Comparison of ENCODE assay signal across 11 mouse cellular contexts in the genomic region with DNA sequence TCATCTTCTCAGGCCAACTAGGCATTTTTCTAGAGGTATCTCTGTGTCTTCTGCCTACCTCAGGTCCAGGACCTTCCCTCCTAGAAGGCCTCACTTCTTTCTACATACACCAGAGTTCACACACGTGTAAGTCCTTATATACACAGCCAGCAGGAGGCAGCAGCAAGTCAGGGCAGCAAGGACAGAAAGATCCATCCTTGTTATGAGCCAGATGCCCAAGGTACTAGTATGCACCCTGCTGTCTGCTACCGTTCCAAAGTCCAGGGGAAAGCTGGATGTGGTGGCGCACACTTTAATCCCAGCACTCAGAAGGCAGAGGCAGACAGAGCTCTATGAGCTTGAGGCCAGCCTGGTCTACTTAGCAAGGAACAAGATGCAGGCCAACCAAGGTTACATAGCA. TPM values are rescaled to one million over a fixed set of nuclear protein-coding genes. Genes with fewer than 3 reads are reported as not detected.
DNase-seq lines count a peak whose midpoint lies in the region; TF ChIP-seq lines count a peak whose summit lies in the region.
"Had no signal": no experiment of that assay in that cellular context is flagged by ENCODE, and none has a peak within 500 bp of the region (broad histone marks: within the 10 kb centered on the region; RNA-seq: fewer than 3 reads in every experiment).

No protein-coding gene starts in this region.

- no peak overlapping the region for H3K27ac ChIP-seq in layer of hippocampus, adult 2 months
- H3K27ac ChIP-seq: heart, embryonic 13.5 days; limb, embryonic 13.5 days had no signal

- no peak for DNase-seq in layer of hippocampus, adult 2 months (ENCODE audit: low spot score in 2 of 2)
- DNase-seq in layer of hippocampus, postnatal 25 days (ENCODE audit: extremely low spot score in 1 of 2, low spot score in 1 of 2), result no peak
- peak; percentile 78 for DNase-seq in ES-CJ7 (ENCODE audit: low read depth, low spot score)
- peak; percentile 37 for DNase-seq in kidney, postnatal 10 days
- peak; percentile 31 to 77 for DNase-seq in spleen, postnatal 10 days (ENCODE audit: low spot score in 2 of 2)
- no peak for DNase-seq in ovary, postnatal 36 days (ENCODE audit: low spot score)
- DNase-seq in urinary bladder, postnatal 10 days (ENCODE audit: low spot score), result no peak
- DNase-seq in right cerebral cortex, postnatal 14 days, result no peak
- DNase-seq: cerebellum, adult 11-12 months had no signal

- peak; percentile 56 for TF ChIP-seq CTCF in layer of hippocampus, adult 2 months (conservative IDR thresholded peaks at IDR 0.05)

- no peak overlapping the region for H3K4me3 ChIP-seq in layer of hippocampus, adult 2 months
- H3K4me3 ChIP-seq: heart, embryonic 13.5 days; limb, embryonic 13.5 days had no signal

RNA-seq across cellular contexts. Expression of gene Commd7, which starts 26.2 kb away (rescaled TPM):
- total RNA-seq in layer of hippocampus, adult 2 months (2021), result 10 to 100 TPM; 25.2 to 31.0 TPM
- total RNA-seq in layer of hippocampus, postnatal 25 days (2021), result 10 to 100 TPM; 29.1 to 30.9 TPM

RNA-seq across cellular contexts. Expression of gene Dnmt3b, which starts 42.8 kb away (rescaled TPM):
- 1 to 10 TPM; 1.4 to 2.1 TPM for total RNA-seq in layer of hippocampus, adult 2 months (2021)
- total RNA-seq in layer of hippocampus, postnatal 25 days (2021), result 1 to 10 TPM in 1 of 2 experiments, under 1 TPM in 1; 0.84 to 1.3 TPM

Comparison
In these comparisons a context has a peak if more than half of its experiments do, and no peak if none do; other contexts are left out.
1. DNase-seq: peak in ES-CJ7 (single experiment), kidney, postnatal 10 days (single experiment) and spleen, postnatal 10 days (2 of 2); none in layer of hippocampus, adult 2 months (0 of 2), layer of hippocampus, postnatal 25 days (0 of 2), ovary, postnatal 36 days (single experiment), urinary bladder, postnatal 10 days (single experiment) and right cerebral cortex, postnatal 14 days (single experiment).